In the genomic region with DNA sequence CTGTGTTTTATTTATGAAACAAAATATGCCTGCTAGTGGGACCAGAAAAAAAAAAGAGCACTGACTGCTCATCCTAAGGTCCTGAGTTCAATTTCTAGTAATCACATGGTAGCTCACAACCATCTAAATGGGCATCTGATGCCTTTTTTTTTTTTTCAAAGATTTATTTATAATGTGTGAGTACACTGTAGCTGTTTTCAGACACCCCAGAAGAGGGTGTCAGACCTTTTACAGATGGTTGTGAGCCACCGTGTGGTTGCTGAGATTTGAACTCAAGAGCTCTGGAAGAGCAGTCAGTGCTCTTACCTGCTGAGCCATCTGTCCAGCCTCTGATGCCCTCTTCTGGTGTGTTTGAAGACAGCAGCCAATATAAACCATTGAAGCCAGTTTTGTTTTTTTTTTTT, we compare ENCODE assay signal across 9 mouse cellular contexts. TPM values are rescaled to one million over a fixed set of nuclear protein-coding genes. Genes with fewer than 3 reads are reported as not detected.
DNase-seq lines count a peak whose midpoint lies in the region; ATAC-seq lines count a peak whose summit lies in the region.
"Had no signal": no experiment of that assay in that cellular context is flagged by ENCODE, and none has a peak within 500 bp of the region (broad histone marks: within the 10 kb centered on the region; RNA-seq: fewer than 3 reads in every experiment).

No protein-coding gene starts in this region.

- H3K9ac ChIP-seq in hindbrain, embryonic 11.5 days (ENCODE audit: low read depth, low read length): no peak overlapping the region
- no peak overlapping the region for H3K9ac ChIP-seq in midbrain, embryonic 15.5 days

- H3K4me1 ChIP-seq in hindbrain, embryonic 11.5 days (replicated peaks; ENCODE audit: control insufficient read depth, insufficient read depth, low read length): no peaks in the 10 kb centered on the region
- peaks cover 6% of the 10 kb centered on the region; the same call in 1 of the 2 replicates for H3K4me1 ChIP-seq in hindbrain, embryonic 10.5 days (replicated peaks)
- peaks cover 20% of the 10 kb centered on the region for H3K4me1 ChIP-seq in midbrain, embryonic 15.5 days
- peaks cover 16% of the 10 kb centered on the region for H3K4me1 ChIP-seq in midbrain, embryonic 10.5 days

- no peak overlapping the region for H3K4me2 ChIP-seq in hindbrain, embryonic 11.5 days (replicated peaks; ENCODE audit: low read depth, low read length)
- no peak overlapping the region for H3K4me2 ChIP-seq in midbrain, embryonic 15.5 days

- peak; percentile 54 for DNase-seq in hindbrain, embryonic 11.5 days (ENCODE audit: low spot score)
- no peak for DNase-seq in hindbrain, embryonic 10.5 days (ENCODE audit: low spot score)
- no peak for DNase-seq in midbrain, embryonic 10.5 days (ENCODE audit: low spot score)
- peak; percentile 58 for DNase-seq in ZHBTc4 (ENCODE audit: low read depth, low spot score)
- DNase-seq in retina, embryonic 14.5 days (ENCODE audit: low spot score): peak; percentile 55
- DNase-seq in cerebellum, adult 9-11 months: no peak
- no peak for DNase-seq in adrenal gland, postnatal 10 days

- ATAC-seq in hindbrain, embryonic 11.5 days (ENCODE audit: low FRiP score): no peak
- no peak for ATAC-seq in midbrain, embryonic 15.5 days (replicated peaks)

- H3K36me3 ChIP-seq in hindbrain, embryonic 11.5 days (ENCODE audit: control insufficient read depth, insufficient read depth, low read length): no peaks in the 10 kb centered on the region
- H3K36me3 ChIP-seq in hindbrain, embryonic 10.5 days: peaks cover 25% of the 10 kb centered on the region
- H3K36me3 ChIP-seq in midbrain, embryonic 15.5 days (replicated peaks): 0 out of 2 replicates have a peak, but pooled peaks cover 6% of the 10 kb centered on the region
- peaks cover 23% of the 10 kb centered on the region for H3K36me3 ChIP-seq in midbrain, embryonic 10.5 days

- H3K27ac ChIP-seq in hindbrain, embryonic 11.5 days (ENCODE audit: low read depth, low read length): no peak overlapping the region
- H3K27ac ChIP-seq in hindbrain, embryonic 10.5 days: no peak overlapping the region
- 0 out of 2 replicates have a peak overlapping the region, but pooled peaks have one; percentile 29 for H3K27ac ChIP-seq in midbrain, embryonic 15.5 days
- H3K27ac ChIP-seq in midbrain, embryonic 10.5 days (replicated peaks): no peak overlapping the region
- H3K27ac ChIP-seq: macrophage had no signal

- WGBS in hindbrain, embryonic 11.5 days: 67% methylated on average over 1 of the region's 1 CpGs
- 57% methylated on average over 1 of the region's 1 CpGs for WGBS in hindbrain, embryonic 10.5 days
- WGBS in midbrain, embryonic 15.5 days: 49% methylated on average over 1 of the region's 1 CpGs
- 59% methylated on average over 1 of the region's 1 CpGs for WGBS in midbrain, embryonic 10.5 days

- H3K9me3 ChIP-seq in hindbrain, embryonic 11.5 days (ENCODE audit: control insufficient read depth, low read length): no peaks in the 10 kb centered on the region
- no peaks in the 10 kb centered on the region for H3K9me3 ChIP-seq in hindbrain, embryonic 10.5 days
- no peaks in the 10 kb centered on the region for H3K9me3 ChIP-seq in midbrain, embryonic 15.5 days
- H3K9me3 ChIP-seq in midbrain, embryonic 10.5 days (replicated peaks): no peaks in the 10 kb centered on the region

- H3K4me3 ChIP-seq in hindbrain, embryonic 11.5 days (ENCODE audit: low read depth, low read length): no peak overlapping the region
- H3K4me3 ChIP-seq in hindbrain, embryonic 10.5 days: no peak overlapping the region
- H3K4me3 ChIP-seq in midbrain, embryonic 15.5 days: no peak overlapping the region
- H3K4me3 ChIP-seq in midbrain, embryonic 10.5 days: no peak overlapping the region

- H3K27me3 ChIP-seq in hindbrain, embryonic 11.5 days (ENCODE audit: control insufficient read depth, insufficient read depth, low read length): no peaks in the 10 kb centered on the region
- H3K27me3 ChIP-seq in hindbrain, embryonic 10.5 days (ENCODE audit: insufficient read depth, poor library complexity, severe bottlenecking): no peaks in the 10 kb centered on the region
- no peaks in the 10 kb centered on the region for H3K27me3 ChIP-seq in midbrain, embryonic 15.5 days (replicated peaks)
- H3K27me3 ChIP-seq in midbrain, embryonic 10.5 days (ENCODE audit: low read depth, poor library complexity, severe bottlenecking): no peaks in the 10 kb centered on the region

RNA-seq across cellular contexts. Expression of a gene that starts 7.2 kb away (rescaled TPM):
- polyA plus RNA-seq in hindbrain, embryonic 11.5 days (2014; fragmentation: Nextera tagmentation; extraction: Ambion mirVana): 2,172 and 2,203 TPM in 2 replicates
- polyA plus RNA-seq in hindbrain, embryonic 10.5 days (2016; fragmentation: Nextera tagmentation; extraction: Ambion mirVana): 1,623 and 1,834 TPM in 2 replicates
- polyA plus RNA-seq in midbrain, embryonic 15.5 days (2015; fragmentation: Nextera tagmentation; extraction: Ambion mirVana): 2,073 and 2,119 TPM in 2 replicates
- 1,512 and 1,693 TPM in 2 replicates for polyA plus RNA-seq in midbrain, embryonic 10.5 days (2016; fragmentation: Nextera tagmentation; extraction: Ambion mirVana)
- total RNA-seq in adrenal gland, postnatal 10 days (2021): 100 to 1,000 TPM; 401 to 426 TPM

RNA-seq across cellular contexts. Expression of a gene that starts 8.0 kb away (rescaled TPM):
- 89.0 and 96.3 TPM in 2 replicates for polyA plus RNA-seq in hindbrain, embryonic 11.5 days (2014; fragmentation: Nextera tagmentation; extraction: Ambion mirVana)
- 184 and 204 TPM in 2 replicates for polyA plus RNA-seq in hindbrain, embryonic 10.5 days (2016; fragmentation: Nextera tagmentation; extraction: Ambion mirVana)
- polyA plus RNA-seq in midbrain, embryonic 15.5 days (2015; fragmentation: Nextera tagmentation; extraction: Ambion mirVana): 53.2 and 58.5 TPM in 2 replicates
- 161 and 210 TPM in 2 replicates for polyA plus RNA-seq in midbrain, embryonic 10.5 days (2016; fragmentation: Nextera tagmentation; extraction: Ambion mirVana)
- 10 to 100 TPM; 67.0 to 90.6 TPM for total RNA-seq in adrenal gland, postnatal 10 days (2021)

RNA-seq across cellular contexts. Expression of a gene that starts 9.6 kb away (rescaled TPM):
- 25.8 and 26.9 TPM in 2 replicates for polyA plus RNA-seq in hindbrain, embryonic 11.5 days (2014; fragmentation: Nextera tagmentation; extraction: Ambion mirVana)
- polyA plus RNA-seq in hindbrain, embryonic 10.5 days (2016; fragmentation: Nextera tagmentation; extraction: Ambion mirVana): 47.7 and 51.3 TPM in 2 replicates
- 39.7 and 40.7 TPM in 2 replicates for polyA plus RNA-seq in midbrain, embryonic 15.5 days (2015; fragmentation: Nextera tagmentation; extraction: Ambion mirVana)
- polyA plus RNA-seq in midbrain, embryonic 10.5 days (2016; fragmentation: Nextera tagmentation; extraction: Ambion mirVana): 46.4 and 52.2 TPM in 2 replicates
- total RNA-seq in adrenal gland, postnatal 10 days (2021): 10 to 100 TPM; 21.0 to 26.0 TPM

RNA-seq across cellular contexts. Expression of a gene that starts 46.0 kb away (rescaled TPM):
- polyA plus RNA-seq in hindbrain, embryonic 11.5 days (2014; fragmentation: Nextera tagmentation; extraction: Ambion mirVana): 0.36 and 0.82 TPM in 2 replicates
- polyA plus RNA-seq in hindbrain, embryonic 10.5 days (2016; fragmentation: Nextera tagmentation; extraction: Ambion mirVana): 0.92 and 0.94 TPM in 2 replicates
- 0.79 and 0.94 TPM in 2 replicates for polyA plus RNA-seq in midbrain, embryonic 15.5 days (2015; fragmentation: Nextera tagmentation; extraction: Ambion mirVana)
- 0.63 and 0.67 TPM in 2 replicates for polyA plus RNA-seq in midbrain, embryonic 10.5 days (2016; fragmentation: Nextera tagmentation; extraction: Ambion mirVana)
- total RNA-seq in adrenal gland, postnatal 10 days (2021): 1 to 10 TPM; 3.1 to 4.7 TPM
- polyA plus RNA-seq: macrophage had no signal

RNA-seq across cellular contexts. Expression of a gene that starts 57.2 kb away (rescaled TPM):
- 1.1 and 1.3 TPM in 2 replicates for polyA plus RNA-seq in hindbrain, embryonic 11.5 days (2014; fragmentation: Nextera tagmentation; extraction: Ambion mirVana)
- polyA plus RNA-seq in hindbrain, embryonic 10.5 days (2016; fragmentation: Nextera tagmentation; extraction: Ambion mirVana): 3.1 and 4.5 TPM in 2 replicates
- 0.70 and 1.5 TPM in 2 replicates for polyA plus RNA-seq in midbrain, embryonic 15.5 days (2015; fragmentation: Nextera tagmentation; extraction: Ambion mirVana)
- polyA plus RNA-seq in midbrain, embryonic 10.5 days (2016; fragmentation: Nextera tagmentation; extraction: Ambion mirVana): 2.5 and 3.1 TPM in 2 replicates
- 1 to 10 TPM; 2.3 to 2.7 TPM for total RNA-seq in adrenal gland, postnatal 10 days (2021)

Comparison
In these comparisons a context has a peak if more than half of its experiments do, and no peak if none do; other contexts are left out.
1. DNase-seq: peak in hindbrain, embryonic 11.5 days (single experiment), ZHBTc4 (single experiment) and retina, embryonic 14.5 days (single experiment); none in hindbrain, embryonic 10.5 days (single experiment), midbrain, embryonic 10.5 days (single experiment), cerebellum, adult 9-11 months (single experiment) and adrenal gland, postnatal 10 days (single experiment).